ENCODE assay signal across 8 mouse cellular contexts in genomic region chr9:28403831-28404562, GRCm38 (mm10).
DNase-seq lines count a peak whose midpoint lies in the region; ATAC-seq and TF ChIP-seq lines count a peak whose summit lies in the region.

No protein-coding gene starts in this region.

- intact Hi-C loops in heart, postnatal 10 days (cut with DNase I) = loop anchor here (2.0 to 10.0 kb wide), 4 partner anchors 67 to 1181 kb away; no protein-coding TSS in a partner anchor
- intact Hi-C loops in left cerebral cortex, adult 2 months (cut with DNase I) = loop anchor here (1.0 to 10.0 kb wide), 8 partner anchors 39 to 1053 kb away; no protein-coding TSS in a partner anchor

- H3K27ac ChIP-seq in ES-Bruce4 (ENCODE audit: insufficient read depth, low read length) = no peak overlapping the region
- no peak overlapping the region for H3K27ac ChIP-seq in embryonic facial prominence, embryonic 11.5 days (replicated peaks; ENCODE audit: low read depth, low read length)
- H3K27ac ChIP-seq in left cerebral cortex, adult 2 months = peak overlapping the region; percentile 96
- H3K27ac ChIP-seq in midbrain, embryonic 16.5 days (ENCODE audit: low read length) = peak overlapping the region; percentile 62

- peak; percentile 68 for TF ChIP-seq CTCF in ES-Bruce4 (IDR thresholded peaks at IDR 0.05; ENCODE audit: low read depth, low read length)
- TF ChIP-seq CTCF in left cerebral cortex, adult 2 months (IDR thresholded peaks at IDR 0.05) = peak; percentile 71

- under 1% methylated on average over 30 of the region's 30 CpGs for WGBS in embryonic facial prominence, embryonic 11.5 days
- WGBS in midbrain, embryonic 16.5 days = 1% methylated on average over 30 of the region's 30 CpGs

- peak overlapping the region; percentile 32; the same call in 1 of the 2 replicates for H3K9ac ChIP-seq in ES-Bruce4 (ENCODE audit: low read depth, poor library complexity, severe bottlenecking)
- H3K9ac ChIP-seq in embryonic facial prominence, embryonic 11.5 days (replicated peaks; ENCODE audit: low read length) = peak overlapping the region; percentile 43
- peak overlapping the region; percentile 71 for H3K9ac ChIP-seq in midbrain, embryonic 16.5 days (ENCODE audit: low read depth, low read length)

- H3K9me3 ChIP-seq in ES-Bruce4 (replicated peaks; ENCODE audit: control insufficient read depth, insufficient read depth, low read length, poor library complexity, severe bottlenecking) = no peaks in the 10 kb centered on the region
- H3K9me3 ChIP-seq in embryonic facial prominence, embryonic 11.5 days (replicated peaks; ENCODE audit: control insufficient read depth, low read length) = no peaks in the 10 kb centered on the region
- H3K9me3 ChIP-seq in midbrain, embryonic 16.5 days (replicated peaks; ENCODE audit: control insufficient read depth, low read length, poor library complexity, severe bottlenecking) = no peaks in the 10 kb centered on the region

- TF ChIP-seq EP300 in ES-Bruce4 (IDR thresholded peaks at IDR 0.05; ENCODE audit: insufficient read depth, low read depth, low read length) = no peak

- peak; percentile 33 for DNase-seq in adrenal gland, adult 8-10 months
- DNase-seq in embryonic facial prominence, embryonic 11.5 days (ENCODE audit: low spot score) = peak; percentile 57
- DNase-seq in heart, postnatal 10 days = peak; percentile 24 to 35
- peak; percentile 84 to 90 for DNase-seq in left cerebral cortex, adult 2 months (ENCODE audit: extremely low spot score in 1 of 2, low spot score in 2 of 2)
- DNase-seq in MN1 (ENCODE audit: low spot score) = no peak
- no peak for DNase-seq in ovary, adult 18-20 months (ENCODE audit: low spot score)

- peaks cover 6% of the 10 kb centered on the region for H3K27me3 ChIP-seq in ES-Bruce4 (ENCODE audit: control insufficient read depth, insufficient read depth, low read length, poor library complexity, severe bottlenecking)
- peaks cover 5% of the 10 kb centered on the region; the same call in 1 of the 2 replicates for H3K27me3 ChIP-seq in embryonic facial prominence, embryonic 11.5 days (ENCODE audit: control insufficient read depth, insufficient read depth, low read length)
- 0 out of 2 replicates have a peak, but pooled peaks cover 2% of the 10 kb centered on the region for H3K27me3 ChIP-seq in midbrain, embryonic 16.5 days (ENCODE audit: control insufficient read depth, insufficient read depth, low read depth, low read length)

- H3K4me3 ChIP-seq in ES-Bruce4 (ENCODE audit: low read depth, low read length) = peak overlapping the region; percentile 47
- peak overlapping the region; percentile 45 for H3K4me3 ChIP-seq in embryonic facial prominence, embryonic 11.5 days (ENCODE audit: low read depth, low read length)
- peak overlapping the region; percentile 67 for H3K4me3 ChIP-seq in left cerebral cortex, adult 2 months
- peak overlapping the region; percentile 62 for H3K4me3 ChIP-seq in midbrain, embryonic 16.5 days (ENCODE audit: low read depth, low read length)

- no peaks in the 10 kb centered on the region for H3K36me3 ChIP-seq in ES-Bruce4 (ENCODE audit: control insufficient read depth, insufficient read depth, low read length, poor library complexity, severe bottlenecking)
- no peaks in the 10 kb centered on the region for H3K36me3 ChIP-seq in embryonic facial prominence, embryonic 11.5 days (replicated peaks; ENCODE audit: control insufficient read depth, insufficient read depth, low read depth, low read length)
- H3K36me3 ChIP-seq in midbrain, embryonic 16.5 days (ENCODE audit: control insufficient read depth, insufficient read depth, low read length) = no peaks in the 10 kb centered on the region

- peak overlapping the region; percentile 94 for H3K4me2 ChIP-seq in embryonic facial prominence, embryonic 11.5 days (ENCODE audit: low read depth, low read length)
- H3K4me2 ChIP-seq in midbrain, embryonic 16.5 days (ENCODE audit: low read length) = peak overlapping the region; percentile 98

- H3K4me1 ChIP-seq in ES-Bruce4 (ENCODE audit: control insufficient read depth, insufficient read depth, low read length) = no peaks in the 10 kb centered on the region
- no peaks in the 10 kb centered on the region for H3K4me1 ChIP-seq in embryonic facial prominence, embryonic 11.5 days (ENCODE audit: control insufficient read depth, insufficient read depth, low read length)
- H3K4me1 ChIP-seq in midbrain, embryonic 16.5 days (ENCODE audit: control insufficient read depth, insufficient read depth, low read length) = peaks cover 22% of the 10 kb centered on the region

- ATAC-seq in embryonic facial prominence, embryonic 11.5 days (replicated peaks; ENCODE audit: insufficient number of reproducible peaks, low FRiP score, low TSS enrichment, low read depth) = peak; percentile 66; the same call in 1 of the 2 replicates
- peak; percentile 79 for ATAC-seq in midbrain, embryonic 16.5 days

- TF ChIP-seq POLR2A in ES-Bruce4 (IDR thresholded peaks at IDR 0.05; ENCODE audit: insufficient read depth, low read length) = no peak

Comparison
In these comparisons a context has a peak if more than half of its experiments do, and no peak if none do; other contexts are left out.
1. H3K27ac ChIP-seq: peak in left cerebral cortex, adult 2 months (single experiment) and midbrain, embryonic 16.5 days (single experiment); none in ES-Bruce4 (single experiment) and embryonic facial prominence, embryonic 11.5 days (single experiment).
2. DNase-seq: peak in adrenal gland, adult 8-10 months (single experiment), embryonic facial prominence, embryonic 11.5 days (single experiment), heart, postnatal 10 days (2 of 2) and left cerebral cortex, adult 2 months (2 of 2); none in MN1 (single experiment) and ovary, adult 18-20 months (single experiment).
3. Peak in every context shown above with its lines, with median percentiles within 50 percentile points of each other: H3K4me3 ChIP-seq and H3K9ac ChIP-seq.